Mouse (Mus musculus): ENCODE data around the gene Slc44a1. TPM values are rescaled to one million over a fixed set of nuclear protein-coding genes. Genes with fewer than 3 reads are reported as not detected.

The Slc44a1 gene
- polyA plus RNA-seq (2012; fragmentation: generic; extraction: Trizol), result 10 to 100 TPM in 1 of 2 experiments, 1 to 10 TPM in 1; 3.1 to 28.2 TPM

DNA sequence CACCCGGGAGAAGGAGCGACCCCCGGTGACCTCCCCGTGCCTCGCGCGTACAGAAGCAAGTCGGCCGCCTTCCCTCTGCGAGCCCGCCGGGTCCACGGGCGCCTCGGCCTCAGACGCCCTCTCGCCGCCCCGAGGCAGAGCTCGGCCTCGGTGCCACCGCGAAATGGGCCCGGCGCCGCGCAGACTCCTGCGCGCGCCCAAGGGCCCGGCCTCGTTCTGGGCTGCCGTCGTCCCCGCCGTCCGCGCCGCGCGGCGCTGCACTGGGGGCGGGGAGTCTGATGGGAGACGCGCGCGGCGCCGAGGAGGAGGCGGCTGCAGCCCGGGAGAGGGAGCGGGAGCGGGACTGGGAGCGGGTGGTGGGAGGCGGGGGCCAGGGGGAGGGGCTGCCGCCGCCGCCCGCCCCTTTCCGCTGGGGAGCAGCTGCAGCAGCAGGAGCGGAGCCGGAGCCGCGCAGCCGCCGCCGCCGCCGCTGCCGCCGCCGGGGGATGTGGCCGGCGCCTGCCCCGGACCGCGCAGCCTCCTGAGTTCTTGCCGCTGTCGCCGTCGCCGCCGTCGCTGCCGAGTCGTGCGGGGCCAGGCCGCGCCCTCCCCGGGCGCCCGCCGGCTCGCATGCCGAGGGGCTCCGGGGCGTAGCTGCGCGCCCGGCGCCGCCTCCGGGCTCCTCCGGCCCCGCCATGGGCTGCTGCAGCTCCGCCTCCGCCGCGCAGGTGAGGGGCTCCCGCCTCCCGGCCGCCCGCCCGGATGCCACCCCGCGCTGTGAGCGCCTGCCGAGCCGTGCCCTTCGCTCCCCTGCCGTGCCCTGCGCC is at the start of gene Slc44a1:
Gene Slc44a1 (plus strand): TSS at position 404 of the 806 bp plus-strand sequence.

DNA sequence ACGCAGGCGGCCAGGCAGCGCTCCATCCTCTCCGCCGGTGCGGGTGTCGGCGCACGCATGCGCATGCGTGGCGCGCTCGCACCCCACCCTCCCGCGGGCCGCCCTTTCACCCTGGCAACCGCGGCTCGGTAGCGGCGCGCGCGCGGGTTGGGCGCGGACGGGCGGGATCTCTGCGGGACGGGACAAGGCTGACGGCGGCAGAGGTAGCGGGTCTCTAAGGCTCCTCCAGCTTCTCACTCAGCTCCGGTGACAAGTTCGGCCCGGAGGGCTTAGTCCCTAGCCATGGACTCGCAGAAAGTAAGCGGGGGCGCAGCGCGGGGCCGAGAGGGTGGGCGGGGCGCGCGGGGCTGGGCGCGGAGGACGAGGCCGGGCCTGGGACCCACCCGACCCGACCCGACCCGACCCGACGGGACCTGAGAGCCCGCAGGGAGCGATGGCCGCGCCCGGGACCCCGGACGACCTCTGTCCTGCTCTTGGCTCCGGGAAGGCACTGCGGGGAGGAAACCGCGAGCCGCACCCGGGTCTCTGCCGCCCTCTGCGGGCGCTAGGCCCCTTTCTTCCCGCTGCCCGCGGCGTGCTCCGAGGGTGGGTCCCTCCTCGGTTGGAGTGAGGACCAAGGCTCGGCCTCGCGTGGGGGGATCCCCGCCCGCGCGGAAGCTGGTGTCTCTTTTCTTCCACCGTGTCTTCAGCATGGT is 191.2 kb downstream of the Slc44a1 start, which contains the start of gene Fsd1l:
Gene Fsd1l (plus strand): TSS at position 156 of the 695 bp plus-strand sequence.

Other genes starting within 250 kb of the Slc44a1 start
- gene Fsd1l, start 191.1 kb downstream of the Slc44a1 start, polyA plus RNA-seq (2012; fragmentation: generic; extraction: Trizol), result under 1 TPM; 0.05 to 0.40 TPM